Mouse (Mus musculus): Measurements from ENCODE around the gene Fkbp11. TPM values are rescaled to one million over a fixed set of nuclear protein-coding genes. Genes with fewer than 3 reads are reported as not detected.

Fkbp11 gene
- polyA plus RNA-seq, 1 experiment from 2014 or later: 3.5 TPM

- H3K9me3 ChIP-seq: no peaks in the 10 kb centered on the region
- ATAC-seq (replicated peaks): no peak
- H3K4me3 ChIP-seq: no peak overlapping the region
- no peak overlapping the region for H3K4me2 ChIP-seq (replicated peaks)
- H3K27ac ChIP-seq (replicated peaks): no peak overlapping the region
- 94% methylated on average over 10 of the region's 10 CpGs for WGBS
- peaks cover 49% of the 10 kb centered on the region for H3K36me3 ChIP-seq
- H3K27me3 ChIP-seq: no peaks in the 10 kb centered on the region
- no peak overlapping the region for H3K9ac ChIP-seq (replicated peaks)
- H3K4me1 ChIP-seq: no peaks in the 10 kb centered on the region
These were observed 8.5 kb upstream of the Fkbp11 start for GRCm38 (mm10) chr15:98736521-98736920.

GRCm38 (mm10) chr15:98733976-98734566, 6.1 kb upstream of the Fkbp11 start:
- Histone ChIP-seq H3K36me3 (peaks cover 28% of the 10 kb centered on the region), H3K9me3 (no peaks in the 10 kb centered on the region), H3K9ac (replicated peaks) (no peak overlapping the region), H3K27ac (replicated peaks) (no peak overlapping the region), H3K4me2 (replicated peaks) (no peak overlapping the region), H3K4me3 (no peak overlapping the region), H3K4me1 (no peaks in the 10 kb centered on the region), H3K27me3 (no peaks in the 10 kb centered on the region)
- WGBS: 91% methylated on average over 5 of the region's 5 CpGs
- ATAC-seq (replicated peaks): no peak

GRCm38 (mm10) chr15:98733370-98733769, 5.4 kb upstream of the Fkbp11 start:
- H3K4me1 ChIP-seq: no peaks in the 10 kb centered on the region
- H3K36me3 ChIP-seq: peaks cover 23% of the 10 kb centered on the region
- no peak overlapping the region for H3K4me3 ChIP-seq
- peaks cover 6% of the 10 kb centered on the region; the same call in 1 of the 2 replicates for H3K27me3 ChIP-seq
- ATAC-seq (replicated peaks): no peak
- no peak overlapping the region for H3K27ac ChIP-seq (replicated peaks)
- no peak overlapping the region for H3K9ac ChIP-seq (replicated peaks)
- H3K9me3 ChIP-seq: no peaks in the 10 kb centered on the region
- no peak overlapping the region for H3K4me2 ChIP-seq (replicated peaks)
- WGBS: 73% methylated on average over 6 of the region's 6 CpGs

DNA sequence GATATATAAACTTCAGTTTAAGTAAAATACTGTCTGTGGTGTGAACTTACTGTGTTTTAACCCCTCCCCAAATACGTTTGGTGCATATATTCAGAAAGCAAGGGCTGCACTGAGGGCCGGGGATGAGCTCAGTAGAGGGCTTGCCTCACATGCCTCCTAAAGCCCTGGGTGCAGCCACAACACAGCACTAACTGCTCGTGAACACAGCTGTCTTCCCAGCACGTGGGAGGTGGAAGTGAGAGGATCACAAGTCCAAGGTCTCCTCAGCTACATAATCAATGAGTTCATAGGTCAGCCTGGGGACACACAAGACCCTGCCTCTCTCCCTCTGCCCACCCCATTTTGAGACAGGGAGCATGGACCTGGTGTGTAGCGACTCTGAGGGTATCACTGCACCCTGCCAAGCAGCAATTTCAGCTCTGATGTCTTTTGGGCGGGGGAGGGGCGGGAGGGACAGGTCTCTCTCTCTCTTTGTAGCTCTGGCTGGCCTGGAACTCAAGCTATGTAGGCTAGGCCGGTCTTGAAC, 4.1 kb upstream of the Fkbp11 start:
- Histone ChIP-seq H3K9me3 (no peaks in the 10 kb centered on the region), H3K36me3 (peaks cover 19% of the 10 kb centered on the region), H3K4me1 (peaks cover 12% of the 10 kb centered on the region), H3K4me3 (no peak overlapping the region), H3K27ac (replicated peaks) (no peak overlapping the region), H3K27me3 (peaks cover 8% of the 10 kb centered on the region; the same call in 1 of the 2 replicates), H3K4me2 (replicated peaks) (no peak overlapping the region), H3K9ac (replicated peaks) (no peak overlapping the region)
- ATAC-seq (replicated peaks): no peak
- 70% methylated on average over 8 of the region's 8 CpGs for WGBS

DNA sequence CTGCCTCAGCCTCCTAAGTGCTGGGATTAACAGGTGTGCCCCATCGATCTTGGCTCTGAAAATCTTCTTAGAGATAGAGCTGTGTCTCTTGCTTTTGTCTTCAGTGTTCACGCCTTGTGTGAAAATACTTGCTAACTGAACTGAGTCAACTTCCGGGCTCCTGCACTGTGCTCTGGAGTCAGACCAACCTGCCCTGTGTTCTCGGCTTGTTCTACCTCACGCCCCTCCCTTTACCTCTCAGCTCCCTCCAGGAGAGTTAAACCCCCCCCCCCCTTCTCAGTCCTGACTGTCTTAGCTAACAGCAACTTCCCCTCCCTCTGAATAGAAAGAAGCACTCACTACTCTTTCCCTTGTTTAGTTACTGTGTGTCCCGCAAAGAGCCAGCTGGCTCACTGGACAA, 2.8 kb upstream of the Fkbp11 start:
- Histone ChIP-seq H3K4me2 (replicated peaks) (no peak overlapping the region), H3K4me1 (peaks cover 15% of the 10 kb centered on the region), H3K27me3 (peaks cover 19% of the 10 kb centered on the region; the same call in 1 of the 2 replicates), H3K9ac (replicated peaks) (no peak overlapping the region), H3K36me3 (peaks cover 7% of the 10 kb centered on the region), H3K27ac (replicated peaks) (no peak overlapping the region), H3K4me3 (no peak overlapping the region), H3K9me3 (no peaks in the 10 kb centered on the region)
- ATAC-seq (replicated peaks): no peak
- 82% methylated on average over 6 of the region's 6 CpGs for WGBS

DNA sequence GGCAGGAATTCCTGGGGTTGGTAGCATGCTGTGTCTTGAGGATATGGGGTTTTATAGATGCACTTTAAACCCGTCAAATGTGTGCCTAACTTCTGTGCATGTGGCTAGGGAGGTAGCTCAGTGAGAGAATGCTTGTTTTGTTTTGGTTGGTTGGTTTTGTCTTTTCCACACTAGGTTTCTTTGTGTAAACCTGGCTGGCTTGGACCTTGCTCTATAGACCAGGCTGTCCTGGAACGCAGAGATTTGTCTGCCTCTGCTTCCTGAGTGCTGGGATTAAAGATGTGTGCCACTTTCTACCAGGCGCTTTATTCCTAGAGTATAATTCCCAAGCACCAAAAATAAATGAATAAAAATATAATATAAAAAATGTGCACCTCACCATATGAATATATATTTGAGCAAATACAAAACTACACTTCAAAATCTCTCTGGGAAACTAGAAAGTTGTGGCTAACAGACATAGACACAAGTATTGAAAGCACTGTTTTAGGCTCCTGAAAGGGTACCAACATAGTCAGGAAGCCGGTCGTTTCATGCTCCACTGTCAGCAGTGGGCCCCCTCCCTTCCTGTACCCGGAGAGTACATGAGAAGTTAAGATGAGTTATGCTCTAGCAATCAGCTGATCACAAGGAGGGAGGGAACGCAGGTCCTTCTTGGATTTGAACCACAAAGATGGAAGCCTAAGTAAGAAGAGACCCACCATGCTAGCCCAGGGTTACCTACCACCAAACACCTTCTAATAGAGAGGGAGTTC, 2.0 kb upstream of the Fkbp11 start:
- Histone ChIP-seq H3K9me3 (no peaks in the 10 kb centered on the region), H3K9ac (replicated peaks) (no peak overlapping the region), H3K4me3 (no peak overlapping the region), H3K4me2 (replicated peaks) (no peak overlapping the region), H3K27me3 (peaks cover 19% of the 10 kb centered on the region; the same call in 1 of the 2 replicates), H3K27ac (replicated peaks) (no peak overlapping the region), H3K4me1 (peaks cover 15% of the 10 kb centered on the region), H3K36me3 (no peaks in the 10 kb centered on the region)
- no peak for ATAC-seq (replicated peaks)
- 76% methylated on average over 7 of the region's 7 CpGs for WGBS

- Histone ChIP-seq H3K36me3 (no peaks in the 10 kb centered on the region), H3K27ac (replicated peaks) (no peak overlapping the region), H3K9ac (replicated peaks) (no peak overlapping the region), H3K27me3 (peaks cover 21% of the 10 kb centered on the region; the same call in 1 of the 2 replicates), H3K4me1 (peaks cover 21% of the 10 kb centered on the region), H3K9me3 (no peaks in the 10 kb centered on the region), H3K4me3 (peak overlapping the region; percentile 45; the same call in 1 of the 2 replicates), H3K4me2 (replicated peaks) (peak overlapping the region; percentile 94)
- no peak for ATAC-seq (replicated peaks)
- 44% methylated on average over 9 of the region's 9 CpGs for WGBS
These were observed 368 bp upstream of the Fkbp11 start for GRCm38 (mm10) chr15:98728366-98728765.

DNA sequence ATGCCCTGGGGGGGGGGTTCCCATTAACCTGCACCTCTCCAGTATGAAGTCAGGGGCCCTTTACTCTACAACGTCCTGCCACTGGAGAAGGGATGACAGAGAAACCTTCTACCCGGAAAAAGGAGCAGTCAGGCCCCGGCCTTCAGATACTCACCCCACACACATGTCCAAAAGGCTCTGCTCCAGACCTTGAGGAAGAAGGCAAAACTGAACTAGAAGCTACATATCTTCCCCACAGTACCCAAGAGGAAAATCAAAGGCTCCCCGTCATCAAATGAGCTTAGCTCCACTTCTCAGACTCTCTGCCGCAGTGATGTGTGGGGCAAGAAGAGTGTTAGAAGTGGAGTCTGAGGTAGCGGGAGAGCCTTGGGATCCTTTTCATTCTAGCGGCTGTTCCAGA, 1.3 kb downstream of the Fkbp11 start:
- H3K4me1 ChIP-seq: peaks cover 34% of the 10 kb centered on the region
- H3K9me3 ChIP-seq: no peaks in the 10 kb centered on the region
- H3K9ac ChIP-seq (replicated peaks): no peak overlapping the region
- 51% methylated on average over 7 of the region's 7 CpGs for WGBS
- ATAC-seq (replicated peaks): no peak
- no peak overlapping the region for H3K27ac ChIP-seq (replicated peaks)
- H3K4me2 ChIP-seq (replicated peaks): peak overlapping the region; percentile 94
- H3K36me3 ChIP-seq: no peaks in the 10 kb centered on the region
- H3K4me3 ChIP-seq: no peak overlapping the region; the same call in 1 of the 2 replicates
- peaks cover 22% of the 10 kb centered on the region; the same call in 1 of the 2 replicates for H3K27me3 ChIP-seq

DNA sequence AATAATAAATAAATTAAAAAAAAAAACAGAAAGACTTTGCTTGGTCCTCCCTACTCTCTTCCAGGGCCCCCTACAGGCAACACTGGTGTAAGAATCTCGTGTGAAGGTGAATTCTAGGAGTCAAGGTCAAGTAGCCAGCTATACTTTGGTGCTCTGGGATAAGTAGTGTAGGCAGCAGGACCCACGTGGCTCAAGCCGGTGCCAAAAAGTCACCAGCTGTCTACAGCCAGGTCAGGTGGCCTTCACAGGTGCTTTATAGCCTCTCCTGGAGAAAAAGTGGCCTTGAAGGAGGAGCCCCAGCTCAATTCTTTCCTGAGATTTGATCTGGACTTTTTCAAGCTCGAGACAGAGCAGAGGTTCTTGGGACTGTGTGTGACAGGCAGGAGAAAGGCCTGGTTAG, 1.9 kb downstream of the Fkbp11 start:
- H3K27me3 ChIP-seq: peaks cover 22% of the 10 kb centered on the region; the same call in 1 of the 2 replicates
- H3K36me3 ChIP-seq: no peaks in the 10 kb centered on the region
- H3K4me2 ChIP-seq (replicated peaks): no peak overlapping the region
- H3K4me3 ChIP-seq: no peak overlapping the region
- no peak for ATAC-seq (replicated peaks)
- 78% methylated on average over 4 of the region's 4 CpGs for WGBS
- H3K27ac ChIP-seq (replicated peaks): no peak overlapping the region
- no peaks in the 10 kb centered on the region for H3K9me3 ChIP-seq
- H3K4me1 ChIP-seq: peaks cover 36% of the 10 kb centered on the region
- no peak overlapping the region for H3K9ac ChIP-seq (replicated peaks)

DNA sequence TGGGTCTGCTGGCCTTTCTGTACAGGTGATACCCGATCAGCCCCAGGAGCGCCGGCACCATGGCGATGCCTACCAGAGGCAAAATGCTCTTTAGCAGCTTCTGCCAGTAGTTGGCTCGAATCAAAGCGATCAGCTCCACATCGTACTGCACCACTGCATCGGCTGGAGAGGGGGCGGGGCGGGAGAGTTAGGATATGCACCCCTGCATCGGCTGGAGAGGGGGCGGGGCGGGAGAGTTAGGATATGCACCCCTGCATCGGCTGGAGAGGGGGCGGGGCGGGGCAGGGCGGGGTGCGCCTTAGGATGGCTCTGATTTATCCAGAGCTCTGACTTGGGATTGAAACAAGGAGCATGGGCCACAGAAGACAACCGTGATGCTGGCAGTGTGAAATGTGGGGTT, 3.6 kb downstream of the Fkbp11 start:
- WGBS: 30% methylated on average over 19 of the region's 19 CpGs
- no peak for ATAC-seq (replicated peaks)
- H3K4me3 ChIP-seq: no peak overlapping the region

GRCm38 (mm10) chr15:98722854-98723253, 5.1 kb downstream of the Fkbp11 start:
- H3K36me3 ChIP-seq: no peaks in the 10 kb centered on the region
- no peak overlapping the region for H3K4me2 ChIP-seq (replicated peaks)
- 64% methylated on average over 14 of the region's 14 CpGs for WGBS
- peaks cover 32% of the 10 kb centered on the region for H3K4me1 ChIP-seq
- ATAC-seq (replicated peaks): no peak
- H3K9me3 ChIP-seq: no peaks in the 10 kb centered on the region
- H3K27me3 ChIP-seq: peaks cover 14% of the 10 kb centered on the region; the same call in 1 of the 2 replicates
- no peak overlapping the region for H3K9ac ChIP-seq (replicated peaks)
- no peak overlapping the region for H3K27ac ChIP-seq (replicated peaks)
- no peak overlapping the region for H3K4me3 ChIP-seq

More for the DNA sequence above, 3.6 kb downstream of the Fkbp11 start:
- peaks cover 22% of the 10 kb centered on the region; the same call in 1 of the 2 replicates for H3K27me3 ChIP-seq
- peaks cover 36% of the 10 kb centered on the region for H3K4me1 ChIP-seq
- H3K4me2 ChIP-seq (replicated peaks): 0 out of 2 replicates have a peak overlapping the region, but pooled peaks have one; percentile 10
- H3K27ac ChIP-seq (replicated peaks): no peak overlapping the region
- H3K36me3 ChIP-seq: no peaks in the 10 kb centered on the region
- no peaks in the 10 kb centered on the region for H3K9me3 ChIP-seq
- no peak overlapping the region for H3K9ac ChIP-seq (replicated peaks)

DNA sequence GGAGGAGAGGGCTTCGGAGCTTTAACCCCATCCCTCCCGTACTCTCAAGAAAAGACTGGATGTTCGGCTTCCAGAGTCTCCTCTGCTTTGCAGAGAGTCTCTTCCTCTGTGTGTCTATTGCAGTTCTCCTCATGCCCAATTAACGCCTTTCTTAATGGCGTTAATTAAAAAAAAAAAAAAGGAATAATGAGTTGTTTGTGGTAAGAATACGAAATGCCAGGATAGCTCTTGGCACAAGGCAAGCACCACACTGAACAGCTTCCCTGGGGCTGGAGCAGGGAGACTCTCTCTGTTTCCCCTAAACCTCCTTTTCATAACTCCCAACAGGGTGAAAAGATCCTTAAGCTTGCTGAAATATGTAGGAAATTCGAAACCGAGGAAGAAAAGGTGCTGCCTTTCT, 5.8 kb downstream of the Fkbp11 start:
- no peak overlapping the region for H3K9ac ChIP-seq (replicated peaks)
- ATAC-seq (replicated peaks): peak; percentile 41; the same call in 1 of the 2 replicates

More for the DNA sequence above, 5.8 kb downstream of the Fkbp11 start:
- Histone ChIP-seq H3K9me3 (no peaks in the 10 kb centered on the region), H3K4me2 (replicated peaks) (no peak overlapping the region), H3K36me3 (no peaks in the 10 kb centered on the region), H3K4me1 (peaks cover 26% of the 10 kb centered on the region), H3K27ac (replicated peaks) (no peak overlapping the region), H3K4me3 (no peak overlapping the region), H3K27me3 (peaks cover 14% of the 10 kb centered on the region; the same call in 1 of the 2 replicates)
- WGBS: 35% methylated on average over 8 of the region's 8 CpGs

Data from forebrain, embryonic 15.5 days (tissue).